Mouse (Mus musculus) embryonic fibroblast, embryonic 13.5 days (primary cell): ENCODE measurements around the gene Myt1l.

Experiments
- CTCF ChIP-seq: IDR thresholded peaks from 2 replicates; pipeline ENCODE4 v1.5.1; 2011; ENCODE audit warnings: mild to moderate bottlenecking, control low read depth, low read length, moderate library complexity, borderline replicate concordance; ENCODE audit not compliant: insufficient read depth
- POLR2A ChIP-seq: IDR thresholded peaks from 2 replicates; pipeline ENCODE4 v1.6.1; 2011; ENCODE audit warnings: low read depth, mild to moderate bottlenecking, control low read depth, low read length, moderate library complexity

DNA sequence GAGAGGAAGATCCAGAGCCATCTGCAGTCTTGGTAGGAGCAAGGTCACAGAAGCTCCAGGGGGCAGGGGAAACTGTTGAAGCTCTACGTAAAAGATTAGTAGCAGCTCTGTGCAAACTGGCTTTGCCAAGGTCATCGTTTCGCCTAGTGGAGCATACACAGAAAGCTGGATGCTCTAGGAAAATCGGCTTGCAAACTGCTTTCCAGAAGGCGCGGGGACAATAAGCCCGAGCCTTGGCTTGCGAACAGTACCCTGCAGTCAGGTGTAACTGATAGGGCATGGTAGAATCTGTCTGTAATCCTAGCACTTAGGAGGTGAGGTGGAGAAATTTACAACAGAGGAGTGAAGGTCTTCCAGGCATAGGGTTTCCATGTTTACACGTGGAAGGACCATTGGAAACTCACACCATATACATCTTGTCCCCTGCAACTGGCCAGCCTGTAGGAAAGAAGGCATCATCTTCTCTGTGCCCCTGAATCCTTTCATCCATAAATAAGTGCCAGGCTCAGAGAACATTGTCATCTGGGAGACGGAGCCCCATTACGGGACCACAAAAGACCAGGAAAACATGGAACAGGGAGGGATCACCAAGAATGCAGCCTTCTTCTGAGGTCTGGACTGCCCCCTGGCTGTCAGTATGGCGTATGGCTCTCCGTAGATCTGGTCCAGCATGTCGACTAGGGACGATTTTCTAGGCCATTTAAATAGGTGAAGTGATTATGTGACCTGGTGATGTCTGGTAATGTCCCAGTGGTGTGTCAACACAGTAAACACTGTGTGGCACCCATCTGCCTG lies 100.0 kb downstream of the Myt1l start:
- no peak for TF ChIP-seq POLR2A
- peak; percentile 57; the same call in 1 of the 2 replicates for TF ChIP-seq CTCF
